Mouse (Mus musculus) forebrain, embryonic 14.5 days (tissue): ENCODE results near the gene Traf5. TPM values are rescaled to one million over a fixed set of nuclear protein-coding genes. Genes with fewer than 3 reads are reported as not detected.
A peak's percentile ranks its signal among the peaks of the same experiment; 100 is the strongest.

Source experiments
- ATAC-seq: fragments of 200-750 bp; cut with Nextera tagmentation; 2 replicates; pipeline ENCODE4 v1.8.0; 2017; ENCODE audit warnings: mild to moderate bottlenecking, moderate library complexity
- DNase-seq: peaks from one replicate; pipeline ENCODE4 v3.0.0-alpha.2; 2015; ENCODE audit warnings: low spot score
- H3K27ac ChIP-seq: fragments of 300-500 bp; sonication (generic); 2 replicates; pipeline ENCODE4 v1.5.1; 2014; ENCODE audit warnings: low read depth, mild to moderate bottlenecking, control low read depth, low read length, moderate library complexity
- H3K27me3 ChIP-seq: fragments of 300-500 bp; sonication (generic); replicated peaks from 2 replicates; pipeline ENCODE4 v1.6.1; 2014; ENCODE audit warnings: low read length, control low read depth, mixed read lengths; ENCODE audit not compliant: control insufficient read depth, insufficient read depth
- H3K36me3 ChIP-seq: fragments of 300-500 bp; sonication (generic); 2 replicates; pipeline ENCODE4 v1.6.1; 2014; ENCODE audit warnings: low read length, control low read depth; ENCODE audit not compliant: control insufficient read depth, insufficient read depth
- H3K4me1 ChIP-seq: fragments of 300-500 bp; sonication (generic); 2 replicates; pipeline ENCODE4 v1.6.1; 2014; ENCODE audit warnings: antibody characterized with exemption, low read length, control low read depth; ENCODE audit not compliant: control insufficient read depth, insufficient read depth
- H3K4me2 ChIP-seq: fragments of 300-500 bp; sonication (generic); 2 replicates; pipeline ENCODE4 v1.6.1; 2014; ENCODE audit warnings: mild to moderate bottlenecking, control low read depth, low read length
- H3K4me3 ChIP-seq: fragments of 300-500 bp; sonication (generic); 2 replicates; pipeline ENCODE4 v1.5.1; 2014; ENCODE audit warnings: low read depth, low read length, control low read depth
- H3K9ac ChIP-seq: fragments of 300-500 bp; sonication (generic); 2 replicates; pipeline ENCODE4 v1.6.1; 2014; ENCODE audit warnings: mild to moderate bottlenecking, low read length, control low read depth, moderate library complexity
- H3K9me3 ChIP-seq: fragments of 300-500 bp; sonication (generic); replicated peaks from 2 replicates; pipeline ENCODE4 v1.6.1; 2016; ENCODE audit warnings: low read length, control low read depth, mixed read lengths; ENCODE audit not compliant: control insufficient read depth
- WGBS: fragments of 180-500 bp; shearing (Covaris S2); extraction: QIAGEN DNeasy Blood & Tissue Kit; methylation state at CpG from one replicate; pipeline ENCODE4 v1.1.7; 2014; 5-methylcytosine and 5-hydroxymethylcytosine counted together
- polyA plus RNA-seq: library from polyadenylated mRNA; unstranded; fragments of >200 nt; fragmentation: Nextera tagmentation; extraction: Ambion mirVana; gene quantifications from 2 replicates; pipeline ENCODE4 v1.2.1, GENCODE M21; 2014

The Traf5 gene
- polyA plus RNA-seq, 1 experiment from 2014 or later = 3.3 TPM

DNA sequence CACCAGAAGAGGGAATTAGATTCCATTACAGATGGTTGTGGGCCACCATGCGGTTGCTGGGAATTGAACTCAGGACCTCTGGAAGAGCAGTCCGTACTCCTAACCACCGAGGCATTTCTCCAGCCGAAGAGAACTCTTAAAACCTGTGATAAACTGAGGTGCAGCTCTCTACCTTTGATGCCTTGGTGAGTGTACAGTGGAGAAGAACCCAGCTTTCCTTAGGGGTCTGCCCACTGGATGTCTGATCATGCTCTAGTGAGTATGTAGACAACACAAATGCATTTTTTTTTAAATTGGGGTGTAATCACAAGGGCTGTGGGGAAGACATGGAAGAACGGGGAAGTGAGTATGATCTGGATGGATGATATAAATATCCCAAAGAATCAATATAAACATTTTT lies 3.3 kb upstream of the Traf5 start:
- Histone ChIP-seq H3K9ac (no peak overlapping the region), H3K36me3 (peaks cover 11% of the 10 kb centered on the region), H3K4me1 (no peaks in the 10 kb centered on the region), H3K4me3 (no peak overlapping the region), H3K9me3 (no peaks in the 10 kb centered on the region), H3K4me2 (no peak overlapping the region), H3K27ac (no peak overlapping the region), H3K27me3 (peaks cover 12% of the 10 kb centered on the region; the same call in 1 of the 2 replicates)
- ATAC-seq (no peak), DNase-seq (no peak)
- 92% methylated on average over 5 of the region's 5 CpGs for WGBS

DNA sequence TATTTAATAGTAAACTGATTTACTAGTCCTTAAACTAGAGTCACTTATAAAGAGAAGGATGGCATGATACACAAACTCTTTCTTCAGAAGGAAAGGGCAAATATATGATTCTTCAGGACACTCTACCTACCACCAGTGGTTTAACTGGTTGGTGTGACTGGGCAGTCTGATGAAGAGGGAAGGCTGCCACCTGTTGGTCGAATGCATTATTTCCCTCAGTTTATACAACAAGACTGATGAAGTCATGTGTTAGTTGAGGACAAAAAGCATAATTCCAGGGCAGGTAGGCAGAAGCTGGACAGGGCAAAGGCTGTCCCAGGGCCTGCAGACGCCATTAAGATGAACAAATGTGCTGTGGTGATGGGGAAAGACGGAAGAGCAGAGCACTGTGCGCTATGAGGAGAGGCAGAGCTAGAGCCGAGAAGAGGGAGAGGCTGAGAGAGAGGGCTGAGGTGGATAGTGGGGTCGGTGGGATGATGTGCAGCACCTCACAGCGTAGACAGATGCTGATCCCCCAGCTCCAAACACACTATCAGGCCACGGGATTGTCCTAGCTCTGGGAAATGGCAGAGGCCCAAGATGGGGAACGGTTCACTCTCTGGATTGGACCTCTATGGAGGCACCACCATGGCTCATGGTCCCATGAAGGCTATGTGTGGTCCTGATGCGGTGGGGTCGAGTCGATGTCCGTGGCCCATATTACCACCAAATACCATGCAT lies 2.3 kb upstream of the Traf5 start:
- Histone ChIP-seq H3K27me3 (peaks cover 13% of the 10 kb centered on the region; the same call in 1 of the 2 replicates), H3K4me3 (no peak overlapping the region), H3K4me1 (no peaks in the 10 kb centered on the region), H3K36me3 (peaks cover 8% of the 10 kb centered on the region; the same call in 1 of the 2 replicates), H3K4me2 (no peak overlapping the region), H3K9ac (no peak overlapping the region), H3K9me3 (no peaks in the 10 kb centered on the region), H3K27ac (no peak overlapping the region)
- WGBS = 60% methylated on average over 13 of the region's 13 CpGs
- DNase-seq (peak; percentile 73), ATAC-seq (no peak)

DNA sequence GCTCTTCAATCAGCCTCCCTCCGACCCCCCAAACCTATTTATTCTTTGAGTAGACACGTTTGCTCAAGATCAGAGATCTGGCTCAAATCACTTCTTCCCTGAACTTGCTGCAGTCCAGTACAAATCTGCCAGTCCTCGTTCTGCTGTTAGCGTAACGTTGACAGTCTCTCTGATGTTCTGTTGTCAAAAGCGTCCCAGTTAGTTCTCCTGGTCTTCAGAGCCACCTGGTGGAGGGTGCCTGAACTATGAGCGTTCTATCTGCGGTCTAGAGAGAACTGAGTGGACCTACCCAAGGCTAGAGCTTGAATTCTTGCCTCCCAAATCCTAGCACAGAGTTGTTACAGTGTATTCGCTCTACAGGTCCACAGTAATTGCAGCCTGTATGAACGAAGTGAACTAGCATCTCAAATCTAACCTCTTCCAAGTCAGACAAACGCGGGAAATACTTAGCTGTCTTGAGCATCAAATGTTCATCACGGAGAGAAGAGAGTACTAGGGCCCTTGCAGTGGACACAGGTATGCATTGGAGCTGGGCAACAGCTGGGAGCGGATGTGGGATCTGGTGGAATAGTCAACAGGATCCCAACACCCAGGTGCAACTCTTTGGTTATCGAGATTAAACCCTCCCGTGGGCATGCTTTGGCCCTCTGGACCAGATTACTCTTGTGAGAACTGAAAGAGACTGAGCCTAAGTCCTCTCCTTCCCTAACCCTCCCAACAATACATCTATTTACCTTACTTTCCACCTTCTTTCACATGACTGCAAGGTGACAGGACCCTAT lies 711 bp upstream of the Traf5 start:
- no peaks in the 10 kb centered on the region for H3K9me3 ChIP-seq
- H3K27ac ChIP-seq = no peak overlapping the region
- H3K4me1 ChIP-seq = no peaks in the 10 kb centered on the region
- peak overlapping the region; percentile 63; the same call in 1 of the 2 replicates for H3K9ac ChIP-seq
- ATAC-seq (peak; percentile 90), DNase-seq (peak; percentile 93)
- 30% methylated on average over 16 of the region's 16 CpGs for WGBS
- H3K27me3 ChIP-seq = peaks cover 13% of the 10 kb centered on the region; the same call in 1 of the 2 replicates
- H3K36me3 ChIP-seq = peaks cover 3% of the 10 kb centered on the region; the same call in 1 of the 2 replicates
- peak overlapping the region; percentile 52 for H3K4me3 ChIP-seq
- peak overlapping the region; percentile 85 for H3K4me2 ChIP-seq

DNA sequence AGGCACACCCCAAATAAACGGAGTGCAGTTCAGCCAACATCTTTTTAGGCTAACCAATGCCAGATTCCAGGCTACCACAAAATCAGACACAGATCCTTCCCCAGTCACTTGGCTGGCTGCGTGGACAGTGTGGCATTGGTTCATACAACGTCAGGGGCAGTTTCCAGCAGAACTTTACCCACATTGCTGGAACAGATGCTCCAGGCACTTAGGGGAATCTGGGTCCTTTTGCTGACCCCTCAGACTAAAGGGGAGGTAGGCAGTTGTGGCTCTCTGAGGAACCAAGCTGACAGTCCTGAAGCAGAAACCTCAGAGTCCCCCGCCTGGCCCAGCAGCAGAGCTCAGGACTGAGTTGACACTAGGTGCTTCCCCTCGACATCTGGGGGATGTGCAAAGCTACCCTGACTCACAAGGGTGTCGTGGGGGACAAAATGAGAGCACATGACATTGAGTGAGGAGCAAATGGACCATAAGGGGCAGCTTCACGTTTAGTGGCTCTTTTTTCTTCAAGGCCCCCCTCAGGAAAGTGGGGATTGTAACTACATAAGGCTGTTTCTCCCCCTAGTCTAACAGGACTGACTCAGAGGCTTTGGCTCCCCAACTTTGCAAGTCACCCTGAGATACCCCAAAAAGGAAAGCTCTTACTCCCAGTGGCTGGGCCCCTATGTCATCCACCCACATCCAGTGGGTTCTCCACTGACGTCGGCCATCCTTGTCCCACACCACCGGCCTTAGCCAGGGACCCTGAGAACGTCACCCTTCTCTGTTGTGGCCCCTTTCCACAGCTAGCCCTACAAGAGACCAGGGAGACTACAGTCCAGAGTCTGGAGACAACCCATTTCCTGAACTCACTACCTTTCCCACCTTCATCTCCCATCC lies 1.4 kb downstream of the Traf5 start:
- Histone ChIP-seq H3K27ac (no peak overlapping the region), H3K9me3 (no peaks in the 10 kb centered on the region), H3K4me1 (no peaks in the 10 kb centered on the region), H3K9ac (no peak overlapping the region), H3K4me2 (peak overlapping the region; percentile 85; the same call in 1 of the 2 replicates), H3K4me3 (no peak overlapping the region), H3K36me3 (no peaks in the 10 kb centered on the region), H3K27me3 (peaks cover 13% of the 10 kb centered on the region; the same call in 1 of the 2 replicates)
- DNase-seq (no peak), ATAC-seq (no peak)
- WGBS = 79% methylated on average over 11 of the region's 11 CpGs

DNA sequence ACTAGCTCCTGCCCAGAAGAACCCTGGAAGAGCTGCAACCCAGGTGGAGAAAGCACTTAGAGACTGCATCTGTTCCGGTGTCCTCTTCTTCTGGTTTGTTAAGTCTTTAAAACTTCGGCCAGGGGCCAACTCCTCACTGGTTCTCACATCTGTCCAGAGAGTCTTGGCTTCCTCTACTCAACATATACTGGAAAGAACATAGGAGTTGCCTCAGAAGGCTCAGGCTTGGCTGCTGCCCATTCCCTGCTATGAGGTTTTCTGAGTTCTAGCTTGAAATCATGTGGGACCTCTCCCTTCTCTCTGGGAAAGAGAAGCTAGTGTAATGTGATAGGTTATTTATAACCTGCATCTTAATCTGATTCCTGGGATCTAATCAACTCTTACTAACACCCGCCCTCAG lies 2.1 kb downstream of the Traf5 start:
- Histone ChIP-seq H3K27ac (no peak overlapping the region), H3K4me2 (no peak overlapping the region), H3K4me3 (no peak overlapping the region), H3K36me3 (no peaks in the 10 kb centered on the region), H3K4me1 (no peaks in the 10 kb centered on the region), H3K9me3 (no peaks in the 10 kb centered on the region), H3K27me3 (peaks cover 13% of the 10 kb centered on the region; the same call in 1 of the 2 replicates), H3K9ac (no peak overlapping the region)
- DNase-seq (no peak), ATAC-seq (no peak)
- WGBS = 92% methylated on average over 3 of the region's 3 CpGs

DNA sequence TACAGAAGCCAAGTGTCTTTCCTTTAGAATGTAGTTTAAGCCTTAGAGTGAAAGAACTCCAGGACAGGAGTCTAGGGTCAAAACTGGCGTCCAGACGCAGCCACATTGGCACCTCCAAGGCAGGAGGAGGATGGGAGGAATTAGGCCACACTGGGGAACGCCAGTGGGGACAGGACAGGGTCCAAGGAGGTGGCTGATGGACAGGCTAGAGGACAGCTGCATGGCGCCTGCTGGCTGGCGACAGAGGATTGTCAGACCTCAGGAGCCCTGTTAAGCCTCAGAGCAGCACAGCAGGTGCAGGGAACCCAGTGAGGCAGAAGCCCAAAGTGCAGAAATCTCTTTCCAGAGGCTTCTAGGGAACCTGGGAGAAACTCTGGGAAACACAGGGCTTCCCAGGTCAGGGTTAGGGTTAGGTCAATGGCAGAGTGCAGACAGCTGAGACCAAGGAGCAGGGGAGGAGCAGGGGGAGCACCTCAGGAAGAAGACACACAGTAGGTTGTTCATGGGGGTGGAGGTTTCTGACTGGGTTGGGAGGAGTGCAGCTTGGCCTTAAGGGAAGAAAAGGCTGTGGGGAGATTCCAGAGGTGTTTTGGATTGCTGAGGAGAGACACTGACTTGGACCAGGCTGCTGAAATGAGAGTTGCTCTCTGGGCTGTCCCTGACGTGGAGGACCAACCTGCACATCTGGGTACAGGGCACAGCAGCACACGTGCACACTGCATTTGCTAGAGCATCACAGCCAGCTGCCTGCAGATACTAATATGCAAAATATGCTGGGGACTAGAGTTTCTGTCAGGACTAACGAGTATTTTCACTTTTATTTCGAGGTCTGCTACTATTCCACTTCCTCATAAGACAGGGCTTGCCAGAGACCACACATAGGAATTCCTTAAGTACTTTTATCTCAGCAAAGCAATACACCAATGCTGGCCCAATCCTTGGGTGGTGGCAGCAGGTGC lies 2.9 kb downstream of the Traf5 start:
- DNase-seq = no peak
- no peak for ATAC-seq
- no peak overlapping the region for H3K4me3 ChIP-seq
- peaks cover 13% of the 10 kb centered on the region; the same call in 1 of the 2 replicates for H3K27me3 ChIP-seq
- H3K27ac ChIP-seq = no peak overlapping the region
- H3K4me2 ChIP-seq = no peak overlapping the region
- no peaks in the 10 kb centered on the region for H3K9me3 ChIP-seq
- 58% methylated on average over 9 of the region's 9 CpGs for WGBS
- no peaks in the 10 kb centered on the region for H3K36me3 ChIP-seq
- H3K4me1 ChIP-seq = no peaks in the 10 kb centered on the region
- H3K9ac ChIP-seq = no peak overlapping the region

DNA sequence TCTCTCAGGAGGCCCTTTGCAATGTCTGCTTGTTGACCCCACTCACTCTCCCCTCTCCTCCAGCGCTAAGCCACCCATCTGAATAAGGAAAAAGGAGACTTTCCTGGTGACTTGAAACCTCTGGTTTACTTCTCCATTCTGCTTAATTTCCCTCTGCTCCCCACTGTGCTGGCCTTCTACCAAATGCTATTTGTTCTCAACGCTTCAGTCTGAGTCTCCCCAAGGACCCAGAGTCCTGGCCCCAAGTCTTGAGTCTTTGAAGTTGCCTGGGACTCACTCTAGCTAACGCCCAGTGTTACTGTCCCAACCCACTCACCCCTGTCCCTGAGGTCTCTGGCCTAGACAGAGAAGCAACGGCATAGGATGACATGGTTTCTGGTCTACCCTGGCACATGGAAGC lies 4.3 kb downstream of the Traf5 start:
- no peak overlapping the region for H3K4me2 ChIP-seq
- no peak overlapping the region for H3K4me3 ChIP-seq
- WGBS = 79% methylated on average over 4 of the region's 4 CpGs
- no peaks in the 10 kb centered on the region for H3K36me3 ChIP-seq
- H3K9ac ChIP-seq = no peak overlapping the region
- H3K27me3 ChIP-seq = peaks cover 13% of the 10 kb centered on the region; the same call in 1 of the 2 replicates
- H3K4me1 ChIP-seq = no peaks in the 10 kb centered on the region
- no peak for DNase-seq
- H3K9me3 ChIP-seq = no peaks in the 10 kb centered on the region
- no peak overlapping the region for H3K27ac ChIP-seq
- no peak for ATAC-seq

DNA sequence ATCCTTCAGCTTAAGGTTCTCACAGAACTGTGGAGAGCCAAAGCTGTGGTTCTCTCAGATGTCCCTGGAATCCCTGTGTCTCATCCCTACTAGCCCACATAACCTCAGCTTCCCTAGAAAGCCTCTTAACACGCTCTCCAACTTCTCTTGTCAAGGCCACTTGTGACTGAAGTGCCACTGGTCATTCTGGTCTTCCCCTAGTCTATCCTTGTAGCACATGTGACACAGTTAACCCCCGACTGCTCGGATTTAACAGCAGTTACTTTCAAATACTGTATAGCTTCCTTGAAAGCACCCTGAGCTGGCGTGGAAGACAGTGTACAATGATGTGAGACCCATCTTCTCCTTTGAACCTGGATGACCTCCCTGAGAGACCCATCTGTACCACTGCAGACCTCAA lies 5.3 kb downstream of the Traf5 start:
- 81% methylated on average over 4 of the region's 4 CpGs for WGBS
- no peaks in the 10 kb centered on the region for H3K36me3 ChIP-seq
- H3K4me2 ChIP-seq = no peak overlapping the region
- no peak overlapping the region for H3K9ac ChIP-seq
- H3K4me3 ChIP-seq = no peak overlapping the region
- no peaks in the 10 kb centered on the region for H3K4me1 ChIP-seq
- ATAC-seq = no peak
- DNase-seq = no peak
- H3K27me3 ChIP-seq = peaks cover 13% of the 10 kb centered on the region; the same call in 1 of the 2 replicates
- no peak overlapping the region for H3K27ac ChIP-seq
- H3K9me3 ChIP-seq = no peaks in the 10 kb centered on the region
